Mouse (Mus musculus): ENCODE measurements around the gene Grid2. TPM values are rescaled to one million over a fixed set of nuclear protein-coding genes. Genes with fewer than 3 reads are reported as not detected.

Gene Grid2
- total and polyA plus RNA-seq, 3 experiments = not detected

- H3K79me2 ChIP-seq (ENCODE audit: control insufficient read depth, insufficient read depth, low read length, poor library complexity) = no peaks in the 10 kb centered on the region
- no peak for TF ChIP-seq RAD21 (IDR thresholded peaks at IDR 0.05; ENCODE audit: low read depth, low read length)
- no peak for TF ChIP-seq TBP (IDR thresholded peaks at IDR 0.05; ENCODE audit: low read depth, low read length)
- TF ChIP-seq NRF1 (IDR thresholded peaks at IDR 0.05; ENCODE audit: insufficient read depth, low read depth, low read length, poor library complexity, severe bottlenecking) = no peak
- TF ChIP-seq MAX (IDR thresholded peaks at IDR 0.05; ENCODE audit: low read length) = no peak
- no peak for TF ChIP-seq SIN3A (IDR thresholded peaks at IDR 0.05; ENCODE audit: low read length)
- no peak overlapping the region for H3K4me3 ChIP-seq (ENCODE audit: control insufficient read depth in 1 of 2, insufficient read depth in 1 of 2, low read depth in 2 of 2, low read length in 2 of 2)
- no peak for DNase-seq (ENCODE audit: low read depth, low spot score)
- no peak overlapping the region for H3K9ac ChIP-seq (ENCODE audit: control insufficient read depth, low read depth, low read length, poor library complexity, severe bottlenecking)
- H3K27me3 ChIP-seq (ENCODE audit: control insufficient read depth in 1 of 2, insufficient read depth in 2 of 2, low read length in 2 of 2) = no peaks in the 10 kb centered on the region
- no peaks in the 10 kb centered on the region for H3K4me1 ChIP-seq (ENCODE audit: control insufficient read depth in 1 of 2, insufficient read depth in 2 of 2, low read length in 2 of 2)
- no peaks in the 10 kb centered on the region for H3K9me3 ChIP-seq (replicated peaks; ENCODE audit: insufficient read depth, low read length)
- H3K36me3 ChIP-seq (ENCODE audit: control insufficient read depth in 1 of 2, insufficient read depth in 2 of 2, low read length in 2 of 2) = no peaks in the 10 kb centered on the region
- H3K27ac ChIP-seq (ENCODE audit: control insufficient read depth, low read depth, low read length) = no peak overlapping the region
Measured at GRCm38 (mm10) chr6:63259764-63260163, 4.1 kb downstream of the Grid2 start.

GRCm38 (mm10) chr6:63284419-63284818 lies 28.7 kb downstream of the Grid2 start:
- no peaks in the 10 kb centered on the region for H3K36me3 ChIP-seq (ENCODE audit: control insufficient read depth in 1 of 2, insufficient read depth in 2 of 2, low read length in 2 of 2)
- no peak for DNase-seq (ENCODE audit: low read depth, low spot score)
- no peaks in the 10 kb centered on the region for H3K4me1 ChIP-seq (ENCODE audit: control insufficient read depth in 1 of 2, insufficient read depth in 2 of 2, low read length in 2 of 2)
- TF ChIP-seq TCF12 (IDR thresholded peaks at IDR 0.05; ENCODE audit: low read depth, low read length) (no peak), SMC3 (IDR thresholded peaks at IDR 0.05; ENCODE audit: low read depth, low read length) (no peak), RAD21 (IDR thresholded peaks at IDR 0.05; ENCODE audit: low read depth, low read length) (no peak), MYB (IDR thresholded peaks at IDR 0.05; ENCODE audit: low read depth, low read length) (no peak), USF2 (IDR thresholded peaks at IDR 0.05; ENCODE audit: borderline replicate concordance in 1 of 2, insufficient read depth in 1 of 2, low read depth in 1 of 2, low read length in 2 of 2) (no peak), E2F4 (IDR thresholded peaks at IDR 0.05; ENCODE audit: borderline replicate concordance, low read depth, low read length) (no peak), NRF1 (IDR thresholded peaks at IDR 0.05; ENCODE audit: insufficient read depth, low read depth, low read length, poor library complexity, severe bottlenecking) (no peak), UBTF (IDR thresholded peaks at IDR 0.05; ENCODE audit: borderline replicate concordance, insufficient read depth, low read depth, low read length) (no peak), CTCF (IDR thresholded peaks at IDR 0.05 in 2 of 3, conservative IDR thresholded peaks at IDR 0.05 in 1 of 3; ENCODE audit: control insufficient read depth in 1 of 3, insufficient read depth in 1 of 3, low read depth in 2 of 3, low read length in 3 of 3, poor library complexity in 1 of 3, severe bottlenecking in 1 of 3) (no peak), ZC3H11A (IDR thresholded peaks at IDR 0.05; ENCODE audit: low read depth, low read length) (no peak), ZKSCAN1 (IDR thresholded peaks at IDR 0.05; ENCODE audit: low read depth, low read length) (no peak), MEF2A (IDR thresholded peaks at IDR 0.05; ENCODE audit: extremely low read depth, insufficient replicate concordance, low read depth, low read length, poor library complexity, severe bottlenecking) (no peak), ELF1 (IDR thresholded peaks at IDR 0.05; ENCODE audit: low read depth, low read length) (no peak), HCFC1 (IDR thresholded peaks at IDR 0.05; ENCODE audit: low read depth, low read length) (no peak), EP300 (IDR thresholded peaks at IDR 0.05; ENCODE audit: low read depth in 1 of 2, low read length in 2 of 2) (no peak), MYC (IDR thresholded peaks at IDR 0.05; ENCODE audit: low read depth, low read length) (no peak)
- H3K9me3 ChIP-seq (replicated peaks; ENCODE audit: insufficient read depth, low read length) = no peaks in the 10 kb centered on the region
- no peak overlapping the region for H3K27ac ChIP-seq (ENCODE audit: control insufficient read depth, low read depth, low read length)
- H3K27me3 ChIP-seq (ENCODE audit: control insufficient read depth in 1 of 2, insufficient read depth in 2 of 2, low read length in 2 of 2) = no peaks in the 10 kb centered on the region
- H3K79me2 ChIP-seq (ENCODE audit: control insufficient read depth, insufficient read depth, low read length, poor library complexity) = no peaks in the 10 kb centered on the region
- no peak overlapping the region for H3K4me3 ChIP-seq (ENCODE audit: control insufficient read depth in 1 of 2, insufficient read depth in 1 of 2, low read depth in 2 of 2, low read length in 2 of 2)
- no peak overlapping the region for H3K9ac ChIP-seq (ENCODE audit: control insufficient read depth, low read depth, low read length, poor library complexity, severe bottlenecking)

All from MEL (cell line).